20 mouse cellular contexts compared by ENCODE assay signal in genomic region chr7:49487347-49487746, GRCm38 (mm10).
DNase-seq lines count a peak whose midpoint lies in the region; ATAC-seq and TF ChIP-seq lines count a peak whose summit lies in the region.
"Had no signal": no experiment of that assay in that cellular context is flagged by ENCODE, and none has a peak within 500 bp of the region (broad histone marks: within the 10 kb centered on the region; RNA-seq: fewer than 3 reads in every experiment).

No protein-coding gene starts in this region.

- H3K4me1 ChIP-seq in forebrain, embryonic 15.5 days: peaks cover 38% of the 10 kb centered on the region

- H3K9me3 ChIP-seq in forebrain, embryonic 15.5 days: no peaks in the 10 kb centered on the region

- no peaks in the 10 kb centered on the region for H3K36me3 ChIP-seq in forebrain, embryonic 15.5 days
- H3K36me3 ChIP-seq: G1E had no signal

- no peak overlapping the region for H3K9ac ChIP-seq in forebrain, embryonic 15.5 days (replicated peaks)

- no peaks in the 10 kb centered on the region; the same call in 1 of the 2 replicates for H3K27me3 ChIP-seq in forebrain, embryonic 15.5 days
- H3K27me3 ChIP-seq: Patski had no signal

- whole genome bisulfite sequencing in forebrain, embryonic 15.5 days: 77% methylated on average over 2 of the region's 2 CpGs

- DNase-seq in layer of hippocampus, adult 2 months (ENCODE audit: low spot score in 2 of 2): no peak
- no peak for DNase-seq in layer of hippocampus, postnatal 10 days (ENCODE audit: low spot score in 2 of 2)
- no peak for DNase-seq in right cerebral cortex, postnatal 14 days
- DNase-seq: adrenal gland, adult 2 months; adrenal gland, adult 8-10 months; adrenal gland, postnatal 10 days; adrenal gland, postnatal 14 days; adrenal gland, postnatal 25 days; adrenal gland, postnatal 36 days; B cell, adult 2 months; cerebellum, adult 11 months; cerebellum, adult 11-12 months; cerebellum, adult 18-20 months had no signal

- 0 out of 2 replicates have a peak, but pooled peaks have one; percentile 22 for ATAC-seq in common myeloid progenitor, adult 5-6 weeks (replicated peaks; ENCODE audit: low read depth, poor library complexity, severe bottlenecking)
- peak; percentile 56 to 67; a peak in 3 of 4 replicates for ATAC-seq in hematopoietic stem cell, adult 5-6 weeks (replicated peaks in 1 of 2; ENCODE audit: insufficient read depth in 1 of 2, low FRiP score in 2 of 2, low TSS enrichment in 1 of 2, low read depth in 1 of 2, poor library complexity in 2 of 2, severe bottlenecking in 2 of 2)
- ATAC-seq in forebrain, embryonic 15.5 days (replicated peaks): no peak
- ATAC-seq: activated CD4-positive, CD25-positive, alpha-beta regulatory T cell, adult 4 months; CD4-positive, CD25-positive, alpha-beta regulatory T cell, adult 4 months; Patski had no signal

- H3K4me3 ChIP-seq in layer of hippocampus, adult 2 months: no peak overlapping the region
- H3K4me3 ChIP-seq in forebrain, embryonic 15.5 days: no peak overlapping the region

- no peak overlapping the region for H3K4me2 ChIP-seq in forebrain, embryonic 15.5 days (replicated peaks)

- H3K27ac ChIP-seq in layer of hippocampus, adult 2 months: peak overlapping the region; percentile 71; the same call in 1 of the 2 replicates
- no peak overlapping the region for H3K27ac ChIP-seq in forebrain, embryonic 15.5 days (replicated peaks)

- TF ChIP-seq CTCF in layer of hippocampus, adult 2 months (conservative IDR thresholded peaks at IDR 0.05): no peak
